Mouse (Mus musculus) heart, adult 11 months (tissue): ENCODE results near the gene BC049715.

ENCODE experiments used
- DNase-seq: peaks from one replicate; pipeline ENCODE4 v3.0.0; 2022

BC049715 gene

DNA sequence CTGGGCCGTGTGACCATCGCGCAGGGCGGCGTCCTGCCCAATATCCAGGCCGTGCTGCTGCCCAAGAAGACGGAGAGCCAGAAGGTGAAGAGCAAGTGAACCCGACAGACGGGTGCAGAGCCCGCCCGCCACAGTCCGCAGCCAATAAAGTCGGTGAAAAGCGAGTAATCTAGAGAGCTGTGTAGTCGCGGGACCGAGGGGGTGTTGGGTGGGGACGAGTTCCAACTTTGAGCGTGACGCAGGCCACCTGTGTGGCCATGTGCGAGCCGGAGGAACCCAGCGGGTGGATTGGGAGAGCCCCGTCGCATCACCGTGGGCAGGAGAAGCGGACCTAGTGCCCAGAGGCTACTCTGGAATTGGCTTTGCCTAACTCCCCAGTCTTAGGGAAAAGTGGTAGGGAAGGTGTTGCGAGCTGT is 18.8 kb upstream of the BC049715 start:
- DNase-seq: peak; percentile 96

DNA sequence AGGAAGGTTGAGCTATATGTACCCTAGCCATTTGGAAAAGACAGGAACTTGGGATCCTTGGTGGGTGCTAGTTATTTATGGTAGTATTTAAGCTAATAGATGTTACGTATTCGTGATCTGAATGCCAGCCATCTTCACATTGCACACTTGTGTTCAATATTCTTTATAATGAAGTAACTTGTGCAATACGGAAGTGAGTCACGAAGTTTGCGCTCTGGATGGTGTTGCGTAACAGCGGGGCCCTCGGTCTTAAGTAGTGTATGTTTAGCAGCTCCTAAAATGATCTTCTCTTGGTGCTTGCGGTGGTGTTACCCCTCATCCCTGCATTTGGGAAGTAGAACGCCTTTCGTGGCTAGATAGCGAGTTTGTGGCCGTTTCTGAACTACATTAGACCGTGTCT is 18.3 kb upstream of the BC049715 start:
- peak; percentile 97 for DNase-seq

DNA sequence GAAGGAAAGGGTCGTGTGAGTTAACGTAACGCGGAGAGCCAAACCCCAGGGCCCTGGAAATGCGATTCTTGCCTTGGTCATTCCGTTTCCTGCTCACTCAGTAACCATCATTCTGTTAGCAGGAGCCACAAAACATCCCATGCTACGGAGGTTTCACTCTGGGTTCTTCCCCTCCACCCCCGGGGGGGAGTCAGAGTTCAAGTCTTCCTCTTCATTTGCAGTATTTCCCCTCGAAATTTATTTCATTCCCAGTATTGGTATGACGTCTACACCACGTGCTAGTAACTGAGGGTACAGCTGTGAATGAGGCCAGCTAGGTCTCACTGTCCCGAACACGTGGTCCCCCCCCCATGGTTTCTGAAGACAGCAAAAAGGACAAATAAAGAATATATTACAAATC is 17.8 kb upstream of the BC049715 start:
- DNase-seq: peak; percentile 86

DNA sequence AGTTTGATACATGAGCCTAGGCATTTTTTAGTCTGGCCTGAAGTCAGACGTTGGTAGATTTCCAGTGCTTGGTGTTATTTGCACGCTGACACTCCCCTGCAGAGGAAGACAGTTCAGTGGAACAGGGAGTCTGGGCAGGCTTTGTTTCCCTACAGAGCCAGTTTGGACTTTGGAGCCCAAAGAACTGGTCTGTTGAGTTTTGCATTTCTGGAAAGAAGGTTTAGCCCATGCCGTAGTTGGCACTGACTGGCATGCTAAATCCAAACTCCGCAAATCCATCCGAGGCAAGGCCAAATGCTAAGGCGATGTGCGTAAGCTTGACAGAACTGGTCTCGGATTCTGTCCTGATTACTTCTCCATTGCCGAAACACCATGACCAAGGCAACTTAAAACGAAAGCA is 16.2 kb upstream of the BC049715 start:
- peak; percentile 78 for DNase-seq

DNA sequence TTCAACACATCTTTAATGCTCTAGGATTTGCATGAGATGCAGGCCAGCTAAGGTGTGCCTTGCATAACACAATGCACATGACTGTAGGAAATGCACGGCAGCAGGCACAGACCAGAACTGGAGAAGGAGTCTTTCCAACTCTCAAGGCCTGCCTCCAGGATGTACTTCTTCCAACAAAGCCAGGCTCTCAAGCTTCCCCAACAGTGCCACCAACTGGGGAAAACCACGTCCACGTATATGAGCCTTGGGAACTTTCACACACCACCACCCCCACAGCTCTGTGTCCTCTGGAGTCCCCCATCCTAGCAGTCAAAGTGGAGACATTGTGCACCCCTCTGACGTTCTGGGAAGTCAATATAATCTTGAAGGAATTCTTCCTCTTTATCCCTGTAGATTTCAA is 14.3 kb upstream of the BC049715 start:
- peak; percentile 67 for DNase-seq

DNA sequence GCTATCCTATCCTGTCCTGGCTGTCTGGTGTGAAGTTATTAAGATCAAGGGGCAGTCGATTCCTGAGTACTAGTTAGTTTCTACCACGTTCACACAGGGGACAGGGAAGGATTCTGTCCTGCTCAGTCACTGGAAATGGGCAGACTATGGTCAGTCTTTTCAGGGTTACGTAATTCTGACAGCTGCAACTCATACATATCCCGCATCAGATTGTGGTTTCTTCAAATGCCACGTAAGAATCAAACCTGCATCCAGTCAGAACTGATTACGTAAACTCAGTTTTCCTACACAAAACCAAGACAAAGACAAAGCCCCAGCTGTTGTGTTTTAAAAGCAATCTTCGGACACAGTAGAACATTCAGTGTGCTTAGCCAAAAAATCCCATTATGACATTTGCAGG is 12.0 kb upstream of the BC049715 start:
- DNase-seq: peak; percentile 25

DNA sequence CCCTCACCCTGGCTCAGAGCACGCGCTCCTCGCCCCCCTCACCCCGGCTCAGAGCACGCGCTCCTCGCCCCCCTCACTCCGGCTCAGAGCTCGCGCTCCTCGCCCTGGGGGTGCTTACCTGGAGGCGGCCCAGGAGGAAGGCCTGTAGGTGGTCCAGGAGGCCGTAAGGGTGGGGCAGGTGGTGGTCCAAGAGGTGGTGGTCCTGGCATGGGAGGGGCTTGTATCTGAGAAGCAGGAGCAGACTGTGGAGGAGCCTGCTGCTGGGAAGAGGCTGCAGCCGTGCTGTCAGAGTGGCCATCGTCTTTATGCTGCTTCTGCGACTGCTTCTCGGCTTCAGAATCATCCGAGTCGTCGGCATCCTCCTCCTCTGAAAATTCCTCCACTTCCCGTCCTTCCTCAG is 10.6 kb upstream of the BC049715 start:
- peak; percentile 84 for DNase-seq

DNA sequence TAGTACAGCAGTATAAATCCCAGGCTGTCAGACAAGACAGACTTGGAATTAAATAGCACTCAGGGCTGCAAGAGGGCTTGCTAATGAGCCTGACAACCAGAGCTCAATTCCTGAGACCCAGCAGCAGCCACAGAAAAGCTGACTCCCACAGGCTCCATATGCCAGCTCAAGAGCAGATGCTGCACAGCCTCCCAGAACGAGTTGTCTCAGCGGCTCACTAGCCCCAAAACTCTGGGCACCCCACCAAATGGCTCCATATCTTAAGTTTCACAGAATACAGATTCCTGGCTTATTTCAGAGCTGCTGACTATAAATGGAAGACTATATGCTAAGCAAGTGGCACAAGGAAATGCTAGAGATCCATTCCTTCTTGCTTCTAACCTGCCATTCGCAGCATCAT is 9.9 kb upstream of the BC049715 start:
- peak; percentile 85 for DNase-seq

DNA sequence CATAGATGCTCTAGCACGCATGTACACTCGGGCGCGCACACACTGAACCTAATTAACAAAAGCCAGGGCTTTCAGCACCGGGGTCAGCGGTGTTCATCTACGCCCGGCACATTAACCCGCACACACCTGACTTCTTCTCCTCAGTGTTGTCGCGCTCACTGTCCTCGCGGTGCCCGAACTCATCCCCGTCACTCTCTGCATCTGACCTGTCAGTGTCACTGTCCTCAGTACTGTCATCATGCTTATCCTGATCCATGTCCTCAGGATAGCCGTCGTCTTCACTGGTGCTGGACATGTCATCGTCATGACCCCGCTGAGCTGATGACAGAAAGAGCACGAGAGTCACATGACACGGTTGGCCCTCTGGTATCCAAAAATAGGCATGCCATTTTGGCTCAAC is 7.0 kb upstream of the BC049715 start:
- peak; percentile 91 for DNase-seq

DNA sequence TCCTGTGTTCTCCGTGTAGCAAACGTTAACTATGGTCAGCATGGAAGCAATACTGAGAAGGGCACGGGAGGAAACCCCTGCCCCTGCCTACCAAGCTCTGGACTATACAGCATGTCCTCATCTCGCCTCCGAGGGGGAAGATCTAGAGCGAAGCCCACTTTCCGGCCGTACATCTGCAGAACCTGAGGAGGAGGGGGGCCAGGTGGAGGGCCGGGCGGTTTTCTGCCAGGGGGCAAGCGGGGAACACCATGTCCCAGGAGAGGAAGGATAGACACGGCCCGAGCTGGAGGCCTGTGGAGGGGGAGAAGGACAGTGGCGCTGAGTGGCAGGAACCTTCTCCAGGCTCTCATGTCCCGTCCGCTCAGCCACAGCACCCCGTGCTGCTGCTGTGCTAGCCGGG is 6.3 kb upstream of the BC049715 start:
- DNase-seq: peak; percentile 88

DNA sequence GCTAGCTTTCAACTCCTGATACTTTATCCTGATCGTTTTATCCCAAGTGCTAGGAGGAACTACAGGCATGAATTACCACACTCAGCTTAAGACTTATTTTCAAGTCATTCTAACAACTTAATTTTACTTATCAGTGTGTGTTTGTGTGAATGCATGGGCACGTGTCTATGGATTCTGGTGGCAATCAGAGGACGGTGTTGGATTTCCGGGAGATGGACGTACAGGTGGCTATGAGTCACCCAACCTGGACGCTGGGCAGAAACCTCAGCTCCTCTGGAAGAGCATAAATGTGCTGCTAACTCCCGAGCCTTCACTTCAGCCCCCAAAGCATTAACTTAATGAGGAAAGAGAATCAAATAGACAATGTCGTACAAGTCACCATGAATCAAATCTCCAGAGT is 2.4 kb upstream of the BC049715 start:
- DNase-seq: peak; percentile 35

DNA sequence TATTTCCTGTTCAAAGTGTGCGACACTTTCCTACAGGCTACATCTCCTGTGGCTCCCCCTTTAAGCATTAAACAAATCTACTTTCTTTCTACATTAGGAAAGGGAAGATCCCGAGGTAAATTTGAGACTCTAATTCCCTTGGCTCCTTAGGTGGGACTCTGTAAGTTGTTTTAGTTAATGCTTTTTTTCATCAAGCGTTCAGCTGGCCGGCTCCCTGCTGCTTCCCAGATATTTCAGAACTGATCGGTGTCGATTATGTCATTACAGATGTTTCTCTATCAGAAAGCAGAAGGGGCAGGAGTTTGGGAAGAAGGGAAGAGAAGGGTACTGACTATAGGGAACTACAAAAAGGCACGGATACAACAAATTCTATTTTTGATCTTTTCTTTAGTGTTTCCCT is 310 bp upstream of the BC049715 start:
- no peak for DNase-seq

DNA sequence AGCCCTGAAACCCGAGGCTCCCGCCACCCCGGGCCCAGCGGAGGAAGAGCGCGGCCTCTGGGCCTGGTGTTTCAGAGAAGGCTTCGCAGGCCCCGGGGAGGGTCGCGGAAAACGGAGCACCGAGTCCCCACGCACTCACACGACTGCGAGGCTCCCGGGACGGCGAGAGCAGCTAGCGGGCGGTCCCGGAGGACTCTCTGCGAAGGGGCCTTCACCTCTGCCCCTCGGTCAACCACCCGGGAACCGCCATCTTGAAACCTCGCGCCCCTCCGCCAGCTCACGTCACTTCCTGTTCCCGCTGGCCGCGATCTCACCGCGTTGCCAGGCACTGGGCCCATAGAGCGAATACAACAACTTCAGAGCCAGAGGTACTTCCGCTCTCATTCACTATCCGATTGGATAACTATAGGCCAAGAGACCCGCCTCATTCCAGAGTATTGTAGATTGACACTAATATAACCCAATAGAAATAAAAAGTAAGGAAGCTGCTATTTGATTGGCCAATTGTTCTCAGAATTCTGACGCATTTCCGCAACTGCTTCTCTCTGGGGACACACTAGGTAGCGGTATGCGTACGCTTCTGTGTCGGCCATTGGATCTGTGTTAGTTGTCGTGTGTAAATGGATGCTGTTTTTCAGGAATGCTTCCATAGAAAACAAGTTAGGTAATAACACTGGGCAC is 595 bp downstream of the BC049715 start, which contains the start of gene Wbp11:
Gene Wbp11, minus strand, starts transcription at position 353 of the 681 bp plus-strand sequence.
- DNase-seq: peak; percentile 100

DNA sequence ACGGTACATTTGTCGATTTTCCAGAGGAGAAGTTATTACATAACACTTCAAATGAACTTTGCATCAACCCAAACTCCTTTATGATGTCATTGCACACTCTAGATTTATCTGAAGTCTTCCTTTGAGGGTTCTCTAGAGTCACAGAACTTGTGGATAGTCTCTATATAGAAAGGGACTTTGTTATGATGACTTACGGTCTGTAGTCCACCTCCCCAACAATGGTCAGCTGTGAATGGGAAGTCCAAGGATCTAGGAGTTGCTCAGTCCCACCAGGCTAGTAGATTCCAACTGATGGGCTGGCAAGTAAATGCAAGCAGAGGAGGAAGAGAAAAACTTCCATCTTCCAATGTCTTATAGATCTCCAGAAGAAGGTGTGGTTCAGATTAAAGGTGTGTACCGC is 1.3 kb downstream of the BC049715 start:
- peak; percentile 86 for DNase-seq

DNA sequence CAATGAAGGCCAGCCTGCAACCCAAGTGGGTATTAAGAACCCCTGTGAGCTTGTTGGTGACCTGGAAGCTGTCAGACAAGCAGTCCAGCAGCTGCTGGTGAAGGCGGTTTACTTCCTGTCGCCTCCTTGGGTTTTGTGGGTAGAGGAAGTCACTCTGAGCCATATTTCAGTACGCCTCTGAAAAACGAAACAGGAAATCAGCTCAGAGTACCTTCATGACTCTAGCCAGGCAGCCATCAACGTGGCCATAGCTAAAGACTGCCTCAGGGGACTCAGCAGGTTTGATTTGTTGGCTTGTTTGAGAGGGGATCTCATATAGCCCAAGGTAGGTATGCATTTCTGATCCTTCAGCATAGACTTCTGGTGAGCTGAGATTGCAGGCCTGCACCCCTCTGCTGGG is 4.3 kb downstream of the BC049715 start:
- DNase-seq: peak; percentile 89

DNA sequence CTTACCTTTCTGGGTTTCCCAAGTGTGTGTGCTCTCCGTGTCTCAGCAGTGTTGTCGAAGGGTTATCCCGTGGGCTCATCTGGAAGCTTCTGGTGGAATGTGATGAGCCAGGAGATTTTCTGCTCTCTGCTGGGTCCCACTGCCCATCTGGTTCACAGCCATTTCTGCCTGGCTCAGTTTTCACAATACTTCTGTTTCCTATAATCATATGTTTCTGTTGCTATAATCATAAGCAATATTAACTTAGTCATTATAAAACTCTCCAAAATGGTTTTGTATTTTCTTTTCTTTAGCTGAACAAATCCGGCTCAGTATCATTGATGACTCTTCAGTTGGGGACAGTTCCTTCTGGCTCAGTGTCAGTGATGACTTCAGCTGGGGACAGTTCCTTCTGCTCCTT is 7.9 kb downstream of the BC049715 start, which contains the start of gene Smco3:
Gene Smco3, minus strand, starts transcription at position 101 of the 400 bp plus-strand sequence.
- DNase-seq: peak; percentile 51

DNA sequence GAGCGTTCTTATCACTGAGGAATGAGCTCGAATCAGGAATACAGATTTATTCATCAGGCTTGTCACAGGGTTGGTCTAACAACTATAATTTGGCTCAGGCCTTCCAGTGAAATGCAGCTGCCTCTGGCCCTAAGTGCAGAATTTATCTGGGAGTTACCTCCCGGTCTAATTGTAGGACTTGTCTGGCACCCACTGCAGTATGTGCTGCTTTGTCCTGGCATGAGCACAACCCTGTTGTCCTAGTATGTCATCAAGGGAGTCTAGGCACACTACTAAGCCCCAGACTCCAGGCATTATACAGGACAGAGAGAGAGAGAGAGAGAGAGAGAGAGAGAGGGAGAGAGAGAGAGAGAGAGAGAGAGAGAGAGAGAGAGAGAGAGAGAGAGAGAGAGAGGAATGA is 9.9 kb downstream of the BC049715 start:
- DNase-seq: peak; percentile 86

DNA sequence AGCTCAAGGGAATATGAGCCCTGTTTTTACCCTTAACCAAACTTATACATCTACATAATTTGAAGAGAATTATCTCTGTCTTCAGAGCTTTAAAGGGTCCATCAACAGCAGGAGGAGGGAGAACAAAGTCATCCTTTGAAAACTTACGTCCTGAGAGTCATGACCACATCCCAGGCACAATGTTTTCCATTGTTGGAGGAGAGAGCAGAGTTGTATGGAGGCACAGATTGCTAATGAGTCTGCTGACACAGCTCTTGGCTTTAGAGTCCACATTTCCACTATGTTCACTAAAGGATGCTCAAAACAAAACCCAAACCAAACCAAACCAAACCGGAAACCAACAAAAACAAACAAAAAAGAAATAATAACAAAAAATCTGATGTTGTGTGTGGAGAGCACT is 17.5 kb downstream of the BC049715 start:
- no peak for DNase-seq

DNA sequence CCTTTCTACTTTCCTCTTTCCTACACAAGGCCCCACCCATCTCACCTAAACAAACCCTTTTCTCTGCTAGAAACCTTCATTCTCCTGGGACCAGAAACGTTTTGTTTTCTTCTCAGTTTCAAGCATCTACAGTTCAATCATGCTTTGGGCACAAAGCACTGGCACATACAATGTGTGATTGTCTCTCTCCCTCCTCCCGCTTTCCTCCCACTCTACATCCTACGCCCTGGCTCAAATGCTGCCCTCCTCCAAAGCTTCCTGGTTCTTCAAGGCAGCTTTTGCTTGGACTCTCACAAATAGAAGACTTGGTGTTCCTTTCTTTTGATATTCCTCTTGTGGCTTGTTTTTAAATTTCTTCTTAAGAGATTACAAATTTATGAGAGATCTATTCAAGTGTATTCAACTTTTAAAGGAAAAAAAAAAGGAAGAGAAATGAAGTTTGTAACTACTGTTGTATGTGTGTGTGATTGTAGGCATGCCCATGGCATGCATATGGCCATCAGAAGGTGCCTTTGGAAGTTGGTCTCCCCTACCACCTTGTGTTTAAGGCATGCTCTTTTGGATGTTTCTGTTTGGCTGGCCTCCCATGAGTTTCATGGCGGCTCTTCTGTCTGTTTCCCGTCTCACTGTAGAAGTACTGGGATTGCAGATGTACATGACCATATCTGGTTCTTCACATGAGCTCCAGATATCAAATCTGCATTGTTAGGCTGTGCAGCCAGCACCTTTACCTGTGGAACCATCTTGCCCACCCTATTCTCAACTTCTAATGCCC is 18.5 kb downstream of the BC049715 start:
- DNase-seq: peak; percentile 64

DNA sequence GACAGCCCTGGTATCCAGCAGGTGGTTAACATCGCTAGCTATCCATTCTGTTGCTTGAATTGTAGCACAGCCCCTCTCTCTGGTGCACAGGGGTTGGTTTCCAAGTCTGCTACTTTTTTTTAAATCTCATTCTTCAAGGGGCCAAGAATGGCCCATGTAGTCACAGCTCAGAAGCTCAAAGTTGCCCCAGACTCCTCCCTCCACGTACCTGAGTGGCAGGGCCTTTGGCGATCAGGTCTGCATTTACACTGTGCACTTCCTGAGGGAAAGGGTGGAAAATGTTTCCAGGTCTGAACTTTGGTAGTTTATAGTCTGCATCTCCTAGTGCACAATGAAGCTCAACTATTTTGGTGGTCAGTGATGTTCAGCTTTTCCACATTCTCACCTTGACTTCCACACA is 19.8 kb downstream of the BC049715 start:
- peak; percentile 70 for DNase-seq

DNA sequence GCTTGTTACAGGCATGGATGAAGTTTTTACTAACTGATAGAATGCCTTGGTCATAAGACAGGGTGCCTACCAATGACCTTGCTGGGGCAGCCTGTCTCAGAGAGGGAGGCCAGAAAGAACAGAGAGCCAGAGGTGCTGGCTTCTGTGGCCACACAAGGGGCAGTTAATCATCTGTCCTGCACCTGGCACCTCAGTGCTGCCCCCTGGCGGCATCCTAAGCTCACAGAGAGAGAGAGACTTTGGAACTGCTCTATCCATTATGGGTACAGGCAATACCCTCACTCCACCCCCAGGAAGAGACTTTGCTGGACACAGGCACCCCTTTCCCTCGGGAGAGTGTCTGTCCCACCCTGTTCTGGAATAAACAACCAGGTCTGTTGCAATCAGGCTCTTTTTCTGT is 20.4 kb downstream of the BC049715 start:
- DNase-seq: peak; percentile 95

DNA sequence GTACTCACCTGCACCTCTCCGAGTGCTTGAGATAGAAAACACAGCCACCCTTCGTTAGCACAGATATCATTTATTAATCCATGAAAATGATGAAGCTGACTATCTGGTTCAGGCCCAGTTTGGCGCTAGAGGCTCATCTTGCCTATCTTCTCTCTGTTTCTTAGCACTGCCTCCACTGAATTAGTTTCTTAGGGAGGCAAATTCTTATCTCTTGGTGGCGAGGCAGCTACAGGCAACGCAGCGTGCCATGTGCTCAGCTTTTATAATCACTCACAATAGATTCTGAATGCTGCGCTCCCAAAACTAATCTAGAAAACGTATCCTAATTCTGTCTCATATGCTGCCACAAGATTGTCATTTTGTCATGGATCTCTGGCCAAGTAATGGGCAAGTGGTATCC is 21.0 kb downstream of the BC049715 start:
- DNase-seq: no peak

DNA sequence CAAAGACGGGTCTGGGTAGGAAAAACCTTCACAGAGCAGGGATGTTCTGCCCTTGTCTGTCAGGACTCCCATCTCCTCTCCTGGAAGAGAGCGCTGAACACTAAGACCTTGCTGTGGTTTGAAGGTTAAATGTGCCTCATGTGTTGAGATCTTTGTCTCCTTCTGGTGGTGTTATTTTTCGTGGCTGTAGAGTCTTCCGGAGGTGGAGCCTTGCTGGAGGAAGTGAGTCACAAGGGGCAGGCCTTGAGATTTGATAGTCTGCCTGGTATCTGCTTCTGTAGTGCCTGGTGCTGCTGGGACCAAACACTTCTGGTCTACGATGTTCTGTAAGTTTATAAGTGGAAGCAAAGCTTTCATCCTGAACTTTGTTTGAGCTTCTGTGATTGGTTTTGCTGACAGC is 21.5 kb downstream of the BC049715 start:
- no peak for DNase-seq

DNA sequence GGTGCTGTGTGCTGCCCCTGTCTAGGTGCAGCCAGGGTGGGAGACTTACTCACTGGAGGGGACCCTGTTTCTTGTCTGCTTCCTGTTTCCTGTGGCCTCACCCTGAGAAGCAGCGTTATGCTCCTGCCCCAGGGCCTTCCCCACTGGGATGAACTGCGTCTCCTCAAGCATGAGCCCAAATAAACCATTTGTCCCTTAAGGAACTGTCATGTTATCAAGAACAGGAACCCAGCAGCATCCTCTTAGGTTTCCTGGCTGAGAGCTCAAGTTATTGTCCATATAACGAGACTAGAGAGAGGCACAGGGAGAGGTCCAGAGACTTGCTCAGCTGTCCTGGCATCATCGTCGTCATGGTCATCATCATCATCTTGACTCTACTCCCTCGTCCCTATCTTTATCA is 22.8 kb downstream of the BC049715 start:
- peak; percentile 67 for DNase-seq
